Mouse (Mus musculus) midbrain, embryonic 12.5 days (tissue): ENCODE data around the gene Mxra8. TPM values are rescaled to one million over a fixed set of nuclear protein-coding genes. Genes with fewer than 3 reads are reported as not detected.

ENCODE experiments used
- microRNA-seq: library from miRNA; unstranded; fragments of <30 nt; microRNA quantifications from one replicate; pipeline ENCODE4, GENCODE M21; 2017
- polyA plus RNA-seq: library from polyadenylated mRNA; unstranded; fragments of >200 nt; fragmentation: Nextera tagmentation; extraction: Ambion mirVana; gene quantifications from 2 replicates; pipeline ENCODE4 v1.2.1, GENCODE M21; 2016

Mxra8 gene
- polyA plus RNA-seq, 1 experiment from 2014 or later, result 36.0 TPM

Small RNA genes within 50 kb of the gene (microRNA-seq; reads per million reads assigned to microRNA genes)
- not detected for gene Gm27743

Other genes with a start within 250 kb of the Mxra8 start
- 15.4 and 17.1 TPM in 2 replicates for gene Slc35e2, start 238.3 kb upstream of the Mxra8 start, polyA plus RNA-seq
- gene Cdk11b, start 214.8 kb upstream of the Mxra8 start, polyA plus RNA-seq, result 84.0 and 84.9 TPM in 2 replicates
- gene Gm10563, start 194.3 kb upstream of the Mxra8 start, polyA plus RNA-seq, result not detected in 2 replicates
- gene Mmp23, start 186.3 kb upstream of the Mxra8 start, polyA plus RNA-seq, result 4.4 and 5.7 TPM in 2 replicates
- 32.7 and 35.0 TPM in 2 replicates for gene Mib2, start 170.5 kb upstream of the Mxra8 start, polyA plus RNA-seq
- 5.7 and 7.0 TPM in 2 replicates for gene Fndc10, start 145.3 kb upstream of the Mxra8 start, polyA plus RNA-seq
- gene Ssu72, start 134.9 kb upstream of the Mxra8 start, polyA plus RNA-seq, result 140 TPM in 2 replicates
- 4.2 and 4.7 TPM in 2 replicates for gene Tmem240, start 104.9 kb upstream of the Mxra8 start, polyA plus RNA-seq
- gene Atad3a, start 78.6 kb upstream of the Mxra8 start, polyA plus RNA-seq, result 87.1 and 97.3 TPM in 2 replicates
- 13.9 and 14.6 TPM in 2 replicates for gene Vwa1, start 65.0 kb upstream of the Mxra8 start, polyA plus RNA-seq
- 0.38 and 0.63 TPM in 2 replicates for gene Tmem88b, start 53.8 kb upstream of the Mxra8 start, polyA plus RNA-seq
- gene Ankrd65, start 49.2 kb upstream of the Mxra8 start, polyA plus RNA-seq, result not detected in 2 replicates
- gene Mrpl20, start 36.8 kb upstream of the Mxra8 start, polyA plus RNA-seq, result 207 and 220 TPM in 2 replicates
- gene Ccnl2, start 27.2 kb upstream of the Mxra8 start, polyA plus RNA-seq, result 206 and 218 TPM in 2 replicates
- gene Aurkaip1, start 8.4 kb upstream of the Mxra8 start, polyA plus RNA-seq, result 130 and 136 TPM in 2 replicates
- gene Dvl1, start 7.7 kb downstream of the Mxra8 start, polyA plus RNA-seq, result 8.4 and 9.8 TPM in 2 replicates
- 0.51 and 0.57 TPM in 2 replicates for gene Tas1r3, start 23.7 kb downstream of the Mxra8 start, polyA plus RNA-seq
- 21.7 and 23.5 TPM in 2 replicates for gene Cptp, start 29.8 kb downstream of the Mxra8 start, polyA plus RNA-seq
- 88.3 and 95.4 TPM in 2 replicates for gene Ints11, start 29.9 kb downstream of the Mxra8 start, polyA plus RNA-seq
- 47.7 and 51.9 TPM in 2 replicates for gene Pusl1, start 52.1 kb downstream of the Mxra8 start, polyA plus RNA-seq
- gene Acap3, start 52.1 kb downstream of the Mxra8 start, polyA plus RNA-seq, result 54.6 and 61.2 TPM in 2 replicates
- gene Ube2j2, start 104.2 kb downstream of the Mxra8 start, polyA plus RNA-seq, result 159 and 161 TPM in 2 replicates
- 16.0 and 18.1 TPM in 2 replicates for gene C1qtnf12, start 122.6 kb downstream of the Mxra8 start, polyA plus RNA-seq
- 19.1 and 23.0 TPM in 2 replicates for gene B3galt6, start 153.0 kb downstream of the Mxra8 start, polyA plus RNA-seq
- 120 and 130 TPM in 2 replicates for gene Sdf4, start 153.2 kb downstream of the Mxra8 start, polyA plus RNA-seq
- gene Tnfrsf4, start 174.2 kb downstream of the Mxra8 start, polyA plus RNA-seq, result 0.52 and 0.77 TPM in 2 replicates
- gene Tnfrsf18, start 186.5 kb downstream of the Mxra8 start, polyA plus RNA-seq, result 2.2 and 2.4 TPM in 2 replicates
- gene Ttll10, start 219.7 kb downstream of the Mxra8 start, polyA plus RNA-seq, result not detected in 2 replicates